Mouse (Mus musculus) G1E (cell line): ENCODE data around the gene Pacs2. TPM values are rescaled to one million over a fixed set of nuclear protein-coding genes. Genes with fewer than 3 reads are reported as not detected.

Experiments used
- ATAC-seq: 2 replicates; pipeline ENCODE4 v1.8.0; 2016; ENCODE audit warnings: mild to moderate bottlenecking; ENCODE audit not compliant: insufficient number of reproducible peaks, poor library complexity, low FRiP score, severe bottlenecking; ENCODE audit errors: extremely low read depth
- DNase-seq: peaks from one replicate; pipeline ENCODE4 v3.0.0; 2012; ENCODE audit warnings: low spot score
- H3K27me3 ChIP-seq: 2 replicates; pipeline ENCODE4 v1.6.1; 2012; ENCODE audit warnings: mild to moderate bottlenecking, low read length, inconsistent platforms; ENCODE audit not compliant: insufficient read depth
- H3K36me3 ChIP-seq: replicated peaks from 2 replicates; pipeline ENCODE3; 2012; ENCODE audit warnings: mild to moderate bottlenecking, inconsistent platforms
- H3K4me1 ChIP-seq: 2 replicates; pipeline ENCODE4 v1.6.1; 2012; ENCODE audit warnings: low read depth, low read length, inconsistent platforms, mixed read lengths; ENCODE audit not compliant: insufficient read depth
- H3K4me3 ChIP-seq: 2 replicates; pipeline ENCODE4 v1.5.1; 2012; ENCODE audit warnings: low read depth, mild to moderate bottlenecking, inconsistent platforms, low read length, moderate library complexity, mixed read lengths
- H3K9me3 ChIP-seq: replicated peaks from 2 replicates; pipeline ENCODE4 v1.6.1; 2012; ENCODE audit warnings: inconsistent platforms
- CTCF ChIP-seq: IDR thresholded peaks from 2 replicates; pipeline ENCODE4 v1.5.1; 2012; ENCODE audit warnings: low read depth, low read length, inconsistent platforms, mixed read lengths
- GATA1 ChIP-seq: IDR thresholded peaks from 2 replicates; pipeline ENCODE4 v1.6.1; 2012; ENCODE audit warnings: borderline replicate concordance, low read length, inconsistent platforms, mixed read lengths
- GATA2 ChIP-seq: IDR thresholded peaks from 2 replicates; pipeline ENCODE4 v1.6.1; 2012; ENCODE audit warnings: low read depth, low read length, inconsistent platforms, borderline replicate concordance
- POLR2AphosphoS5 ChIP-seq: IDR thresholded peaks from 2 replicates; pipeline ENCODE4 v1.6.1; 2012; ENCODE audit warnings: low read depth, low read length, inconsistent platforms; ENCODE audit not compliant: insufficient replicate concordance
- TAL1 ChIP-seq: conservative IDR thresholded peaks from 2 replicates; pipeline ENCODE4 v1.6.1; 2012; ENCODE audit warnings: low read depth, low read length, inconsistent platforms, mixed read lengths
- polyA plus RNA-seq: library from polyadenylated mRNA; stranded (reverse); fragments of >175 nt; gene quantifications from 2 replicates; pipeline ENCODE4 v1.2.3, GENCODE M21; 2012
- total RNA-seq, 2 experiments: library from RNA; stranded (forward) in 1 of 2; stranded (reverse) in 1 of 2; fragments of 200-1000 nt in 1 of 2; fragments of >200 nt in 1 of 2; fragmentation: Nextera tagmentation in 1 of 2; gene quantifications; 2 replicates each; pipeline ENCODE4 v1.2.3; 2014 to 2017

Pacs2 gene
- 45.0 and 47.0 TPM in 2 replicates for total RNA-seq (2014; fragmentation: Nextera tagmentation)
- 17.0 and 18.3 TPM in 2 replicates for total RNA-seq (2017)
- polyA plus RNA-seq: 19.9 and 21.1 TPM in 2 replicates

DNA sequence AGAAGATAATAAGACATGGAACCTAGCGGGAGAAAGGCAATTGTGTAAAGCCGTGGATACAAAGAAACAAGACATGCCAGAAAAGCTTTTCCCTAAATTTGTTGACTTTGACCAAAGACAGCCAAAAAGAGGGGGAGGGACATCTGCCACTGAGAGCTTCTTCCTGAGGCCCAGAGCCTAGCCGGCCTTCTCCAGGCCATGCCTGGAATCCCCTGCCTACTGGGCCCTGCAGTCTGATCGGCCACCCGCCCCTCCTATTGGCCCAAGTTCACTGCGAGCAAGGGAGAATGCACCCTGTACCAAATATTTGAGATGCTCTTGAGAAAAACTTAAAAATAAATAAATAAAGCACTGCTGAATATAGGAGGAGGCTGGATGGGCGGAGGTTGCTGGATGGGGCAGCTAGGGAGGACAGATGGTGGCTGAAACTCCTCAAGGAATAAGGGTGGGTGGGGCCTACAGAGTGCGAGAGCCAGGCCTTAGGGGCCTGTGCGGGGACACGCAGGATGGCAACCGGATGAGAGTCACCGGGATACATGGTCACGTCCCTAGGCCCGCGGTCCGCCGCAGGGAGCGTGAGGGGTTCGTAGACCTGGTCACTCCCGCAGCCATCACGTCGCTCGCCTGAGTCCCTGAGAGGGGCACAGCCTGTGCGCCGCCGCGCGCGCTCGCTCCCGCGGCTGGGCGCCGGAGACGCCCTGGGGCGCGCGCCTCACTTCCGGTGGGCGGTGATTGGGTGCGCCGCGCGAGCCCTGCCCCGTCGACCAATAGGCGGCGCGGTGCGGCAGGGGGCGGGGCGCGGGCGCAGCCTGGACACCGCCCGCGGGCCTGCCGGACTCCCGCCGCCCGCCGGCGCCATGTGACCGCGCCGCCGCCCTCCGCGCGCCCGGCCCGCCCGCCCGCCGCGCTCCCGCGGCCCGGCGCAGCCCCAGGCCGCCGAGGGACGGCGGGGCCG is at the start of gene Pacs2:
Gene Pacs2 (plus strand): TSS at position 905 of the 955 bp plus-strand sequence.
- H3K36me3 ChIP-seq: peaks cover 27% of the 10 kb centered on the region
- H3K27me3 ChIP-seq: peaks cover 7% of the 10 kb centered on the region
- peaks cover 43% of the 10 kb centered on the region for H3K4me1 ChIP-seq
- H3K4me3 ChIP-seq: peak within 1 kb of the TSS; percentile 78
- peak; percentile 99 for DNase-seq
- ATAC-seq: peak; percentile 73
- no peak for TF ChIP-seq GATA1
- TF ChIP-seq CTCF: no peak
- TF ChIP-seq POLR2AphosphoS5: no peak
- no peak for TF ChIP-seq TAL1
- TF ChIP-seq GATA2: no peak
- H3K9me3 ChIP-seq: no peaks in the 10 kb centered on the region

DNA sequence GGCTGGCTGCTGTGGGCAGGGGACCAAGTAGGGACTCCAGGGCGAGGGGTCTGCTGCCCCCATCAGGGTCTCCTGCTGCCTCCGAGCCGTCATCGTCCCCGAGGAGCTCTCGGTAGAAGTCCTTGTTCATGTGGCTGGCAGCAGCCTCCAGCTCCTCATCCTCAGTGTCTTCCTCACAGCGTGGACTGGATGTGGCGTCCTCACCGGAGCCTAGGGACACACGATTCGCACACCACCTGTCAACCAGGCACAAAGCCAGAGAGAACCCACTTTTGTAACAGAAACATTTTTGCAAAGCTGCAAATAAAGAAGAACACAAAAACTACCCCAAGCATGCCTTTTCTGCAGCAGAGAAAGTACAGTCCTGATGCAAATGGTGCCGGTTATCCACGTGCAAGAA is 48.5 kb upstream of the Pacs2 start:
- Histone ChIP-seq H3K4me1 (no peaks in the 10 kb centered on the region; the same call in 1 of the 2 replicates), H3K4me3 (no peak overlapping the region), H3K9me3 (no peaks in the 10 kb centered on the region), H3K27me3 (no peaks in the 10 kb centered on the region), H3K36me3 (peaks cover 99% of the 10 kb centered on the region)
- no peak for DNase-seq
- TF ChIP-seq POLR2AphosphoS5 (no peak), GATA2 (no peak), GATA1 (no peak), TAL1 (no peak), CTCF (no peak)
- ATAC-seq: no peak

DNA sequence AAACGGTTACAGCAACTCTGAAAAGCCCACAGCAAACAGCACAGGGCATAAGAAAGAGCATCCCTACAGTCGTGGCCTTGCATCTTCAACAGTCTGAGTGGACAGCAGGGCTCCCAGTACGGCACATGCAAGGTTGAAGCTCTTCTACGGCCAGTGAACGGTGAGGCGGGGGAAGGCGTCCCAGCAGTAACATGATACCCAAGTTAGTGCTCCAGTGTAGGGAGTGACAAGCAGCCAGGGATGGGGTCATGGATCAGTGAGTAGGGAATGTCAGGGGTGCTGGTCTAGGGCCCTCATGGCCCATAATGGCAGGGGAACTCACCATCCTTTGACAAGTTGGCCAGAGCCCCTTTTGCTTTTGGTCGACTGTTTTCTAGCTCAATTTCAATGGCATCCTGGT is 45.4 kb upstream of the Pacs2 start:
- peaks cover 99% of the 10 kb centered on the region for H3K36me3 ChIP-seq
- DNase-seq: no peak
- ATAC-seq: no peak
- no peaks in the 10 kb centered on the region for H3K9me3 ChIP-seq
- no peaks in the 10 kb centered on the region for H3K27me3 ChIP-seq
- H3K4me1 ChIP-seq: no peaks in the 10 kb centered on the region; the same call in 1 of the 2 replicates
- no peak overlapping the region for H3K4me3 ChIP-seq
- no peak for TF ChIP-seq TAL1
- TF ChIP-seq POLR2AphosphoS5: no peak
- TF ChIP-seq CTCF: no peak
- no peak for TF ChIP-seq GATA2
- no peak for TF ChIP-seq GATA1

DNA sequence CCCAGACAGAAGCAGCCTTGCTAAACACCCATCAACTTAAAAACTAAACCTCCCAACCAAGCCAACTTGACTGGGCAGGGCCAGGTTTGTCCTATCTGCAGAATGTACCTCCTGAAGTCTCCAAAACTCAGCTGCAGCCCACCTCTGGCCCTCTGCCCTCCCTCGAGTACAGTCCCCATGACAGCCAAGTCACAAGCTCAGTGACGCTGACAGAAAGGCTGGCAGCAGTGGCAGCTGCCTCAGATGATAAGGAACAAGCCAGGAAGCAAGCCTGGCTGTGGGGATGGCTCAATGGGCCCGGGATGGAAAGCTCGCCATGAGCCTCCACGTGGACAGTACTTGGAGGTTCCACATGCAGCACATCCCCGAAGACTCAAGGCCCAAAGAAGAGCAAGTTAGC is 44.7 kb upstream of the Pacs2 start:
- ATAC-seq (no peak), DNase-seq (no peak)
- H3K9me3 ChIP-seq: no peaks in the 10 kb centered on the region
- H3K4me3 ChIP-seq: no peak overlapping the region
- no peaks in the 10 kb centered on the region; the same call in 1 of the 2 replicates for H3K4me1 ChIP-seq
- peaks cover 99% of the 10 kb centered on the region for H3K36me3 ChIP-seq
- no peak for TF ChIP-seq CTCF
- no peak for TF ChIP-seq GATA2
- TF ChIP-seq POLR2AphosphoS5: no peak
- no peak for TF ChIP-seq TAL1
- no peak for TF ChIP-seq GATA1
- no peaks in the 10 kb centered on the region for H3K27me3 ChIP-seq

DNA sequence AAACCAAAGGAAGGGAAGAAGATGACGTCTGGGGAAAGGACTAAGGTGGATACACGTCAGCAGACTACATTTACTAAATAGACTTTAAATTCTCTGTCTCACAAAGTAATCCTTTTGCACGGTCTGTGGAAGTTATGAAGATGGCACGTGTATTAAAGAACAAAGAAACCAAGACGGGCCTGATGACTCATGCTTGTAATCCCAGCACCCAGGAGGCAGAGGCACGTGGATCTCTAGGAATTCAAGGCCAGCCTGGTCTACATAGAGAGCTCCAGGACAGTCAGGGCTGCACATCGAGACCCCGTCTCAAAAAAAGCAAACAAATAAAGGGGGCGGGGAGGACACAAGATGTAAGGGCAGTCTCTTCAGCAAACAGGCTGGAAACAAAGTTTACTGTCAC is 39.6 kb upstream of the Pacs2 start:
- peaks cover 26% of the 10 kb centered on the region for H3K4me1 ChIP-seq
- no peak for DNase-seq
- ATAC-seq: no peak
- TF ChIP-seq GATA1 (no peak), POLR2AphosphoS5 (no peak), TAL1 (no peak), GATA2 (no peak), CTCF (no peak)
- peaks cover 88% of the 10 kb centered on the region for H3K36me3 ChIP-seq
- H3K4me3 ChIP-seq: no peak overlapping the region
- H3K27me3 ChIP-seq: no peaks in the 10 kb centered on the region
- H3K9me3 ChIP-seq: no peaks in the 10 kb centered on the region
